Mouse (Mus musculus): Measurements from ENCODE around the gene Tacc2. TPM values are rescaled to one million over a fixed set of nuclear protein-coding genes. Genes with fewer than 3 reads are reported as not detected.

Gene Tacc2
- total and polyA plus RNA-seq, 2 experiments from 2014 or later: 39.0 to 83.8 TPM

- no peak for ATAC-seq (ENCODE audit: insufficient read depth, low read depth)
Observed at GRCm38 (mm10) chr7:130570472-130570871, 6.8 kb upstream of the Tacc2 start.

GRCm38 (mm10) chr7:130572821-130573220 lies 4.4 kb upstream of the Tacc2 start, which contains the start of gene Nsmce4a:
Gene Nsmce4a, minus strand, starts transcription at chr7:130573118.
- Histone ChIP-seq H3K36me3 (replicated peaks; ENCODE audit: control insufficient read depth, insufficient read depth, low read length) (no peaks in the 10 kb centered on the region), H3K4me2 (ENCODE audit: low read depth, low read length) (no peak within 1 kb of the TSS), H3K27ac (ENCODE audit: low read depth) (no peak within 1 kb of the TSS), H3K9me3 (replicated peaks; ENCODE audit: control insufficient read depth, low read length) (no peaks in the 10 kb centered on the region), H3K27me3 (ENCODE audit: control insufficient read depth, insufficient read depth, low read length) (no peaks in the 10 kb centered on the region), H3K9ac (replicated peaks; ENCODE audit: low read depth, low read length) (no peak within 1 kb of the TSS), H3K4me3 (ENCODE audit: low read depth, low read length) (no peak within 1 kb of the TSS), H3K4me1 (ENCODE audit: control insufficient read depth, insufficient read depth) (peaks cover 12% of the 10 kb centered on the region)
- ATAC-seq (ENCODE audit: insufficient read depth, low read depth) (no peak), DNase-seq (ENCODE audit: low spot score) (no peak)
- TF ChIP-seq CTCF (IDR thresholded peaks at IDR 0.05; ENCODE audit: low read depth): no peak
- TF ChIP-seq EP300 (IDR thresholded peaks at IDR 0.05; ENCODE audit: low read depth): no peak
- 81% methylated on average over 8 of the region's 11 CpGs for WGBS

More at GRCm38 (mm10) chr7:130570472-130570871, 6.8 kb upstream of the Tacc2 start:
- WGBS: 95% methylated on average over 7 of the region's 7 CpGs
- no peak for DNase-seq (ENCODE audit: low spot score)
- peaks cover 12% of the 10 kb centered on the region for H3K4me1 ChIP-seq (ENCODE audit: control insufficient read depth, insufficient read depth)
- H3K4me3 ChIP-seq (ENCODE audit: low read depth, low read length): no peak overlapping the region
- TF ChIP-seq EP300 (IDR thresholded peaks at IDR 0.05; ENCODE audit: low read depth) (no peak), CTCF (IDR thresholded peaks at IDR 0.05; ENCODE audit: low read depth) (no peak)
- H3K27me3 ChIP-seq (ENCODE audit: control insufficient read depth, insufficient read depth, low read length): no peaks in the 10 kb centered on the region
- H3K4me2 ChIP-seq (ENCODE audit: low read depth, low read length): no peak overlapping the region
- no peak overlapping the region for H3K9ac ChIP-seq (replicated peaks; ENCODE audit: low read depth, low read length)
- H3K36me3 ChIP-seq (replicated peaks; ENCODE audit: control insufficient read depth, insufficient read depth, low read length): no peaks in the 10 kb centered on the region
- H3K27ac ChIP-seq (ENCODE audit: low read depth): no peak overlapping the region
- H3K9me3 ChIP-seq (replicated peaks; ENCODE audit: control insufficient read depth, low read length): no peaks in the 10 kb centered on the region

- WGBS: 96% methylated on average over 10 of the region's 10 CpGs
- no peak overlapping the region for H3K27ac ChIP-seq (ENCODE audit: low read depth)
Observed at GRCm38 (mm10) chr7:130573746-130574145, 3.5 kb upstream of the Tacc2 start.

GRCm38 (mm10) chr7:130574211-130574991 lies 2.8 kb upstream of the Tacc2 start:
- no peaks in the 10 kb centered on the region for H3K27me3 ChIP-seq (ENCODE audit: control insufficient read depth, insufficient read depth, low read length)
- H3K9ac ChIP-seq (replicated peaks; ENCODE audit: low read depth, low read length): no peak overlapping the region
- TF ChIP-seq EP300 (IDR thresholded peaks at IDR 0.05; ENCODE audit: low read depth) (no peak), CTCF (IDR thresholded peaks at IDR 0.05; ENCODE audit: low read depth) (no peak)
- WGBS: 34% methylated on average over 13 of the region's 13 CpGs
- H3K4me2 ChIP-seq (ENCODE audit: low read depth, low read length): no peak overlapping the region
- H3K36me3 ChIP-seq (replicated peaks; ENCODE audit: control insufficient read depth, insufficient read depth, low read length): no peaks in the 10 kb centered on the region
- ATAC-seq (ENCODE audit: insufficient read depth, low read depth) (peak; percentile 45), DNase-seq (ENCODE audit: low spot score) (peak; percentile 39)
- H3K4me3 ChIP-seq (ENCODE audit: low read depth, low read length): no peak overlapping the region
- H3K9me3 ChIP-seq (replicated peaks; ENCODE audit: control insufficient read depth, low read length): no peaks in the 10 kb centered on the region
- H3K27ac ChIP-seq (ENCODE audit: low read depth): peak overlapping the region; percentile 40; the same call in 1 of the 2 replicates
- H3K4me1 ChIP-seq (ENCODE audit: control insufficient read depth, insufficient read depth): peaks cover 6% of the 10 kb centered on the region; the same call in 1 of the 2 replicates

More at GRCm38 (mm10) chr7:130573746-130574145, 3.5 kb upstream of the Tacc2 start:
- Histone ChIP-seq H3K9ac (replicated peaks; ENCODE audit: low read depth, low read length) (no peak overlapping the region), H3K4me1 (ENCODE audit: control insufficient read depth, insufficient read depth) (peaks cover 12% of the 10 kb centered on the region), H3K9me3 (replicated peaks; ENCODE audit: control insufficient read depth, low read length) (no peaks in the 10 kb centered on the region), H3K27me3 (ENCODE audit: control insufficient read depth, insufficient read depth, low read length) (no peaks in the 10 kb centered on the region), H3K4me3 (ENCODE audit: low read depth, low read length) (no peak overlapping the region), H3K4me2 (ENCODE audit: low read depth, low read length) (no peak overlapping the region), H3K36me3 (replicated peaks; ENCODE audit: control insufficient read depth, insufficient read depth, low read length) (no peaks in the 10 kb centered on the region)
- no peak for ATAC-seq (ENCODE audit: insufficient read depth, low read depth)
- DNase-seq (ENCODE audit: low spot score): no peak
- TF ChIP-seq CTCF (IDR thresholded peaks at IDR 0.05; ENCODE audit: low read depth) (no peak), EP300 (IDR thresholded peaks at IDR 0.05; ENCODE audit: low read depth) (no peak)

DNA sequence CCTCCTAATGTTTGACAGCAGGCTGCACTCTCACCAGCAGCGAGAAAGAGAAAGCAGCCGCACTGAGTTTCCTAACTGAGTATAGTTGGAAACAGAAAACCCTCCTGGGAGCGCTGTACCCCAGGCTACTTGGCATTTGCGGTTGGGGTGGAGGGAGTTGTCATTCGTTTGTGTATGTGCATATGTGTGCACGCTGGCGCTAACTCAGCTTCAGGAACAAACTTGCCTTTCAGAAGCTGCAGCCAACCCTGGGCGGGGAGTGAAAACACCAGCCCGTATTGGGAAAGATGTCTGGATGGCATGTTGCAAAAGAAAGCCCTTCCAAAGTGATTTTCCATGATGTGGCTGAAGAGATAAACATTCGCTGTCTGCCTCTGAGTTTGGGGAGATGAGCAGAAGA lies 257 bp upstream of the Tacc2 start:
- Histone ChIP-seq H3K27ac (ENCODE audit: low read depth) (no peak overlapping the region), H3K27me3 (ENCODE audit: control insufficient read depth, insufficient read depth, low read length) (no peaks in the 10 kb centered on the region), H3K36me3 (replicated peaks; ENCODE audit: control insufficient read depth, insufficient read depth, low read length) (no peaks in the 10 kb centered on the region), H3K9ac (replicated peaks; ENCODE audit: low read depth, low read length) (peak overlapping the region; percentile 22), H3K4me2 (ENCODE audit: low read depth, low read length) (peak overlapping the region; percentile 51), H3K4me1 (ENCODE audit: control insufficient read depth, insufficient read depth) (0 out of 2 replicates have a peak, but pooled peaks cover 6% of the 10 kb centered on the region), H3K9me3 (replicated peaks; ENCODE audit: control insufficient read depth, low read length) (no peaks in the 10 kb centered on the region), H3K4me3 (ENCODE audit: low read depth, low read length) (peak overlapping the region; percentile 32)
- TF ChIP-seq CTCF (IDR thresholded peaks at IDR 0.05; ENCODE audit: low read depth): no peak
- no peak for TF ChIP-seq EP300 (IDR thresholded peaks at IDR 0.05; ENCODE audit: low read depth)
- DNase-seq (ENCODE audit: low spot score) (no peak), ATAC-seq (ENCODE audit: insufficient read depth, low read depth) (0 out of 2 replicates have a peak, but pooled peaks have one; percentile 18)
- 13% methylated on average over 10 of the region's 10 CpGs for WGBS
